Mouse (Mus musculus) T-helper 2 cell (primary cell): Measurements from ENCODE around the gene Tmem178b.

Experiments
- in situ Hi-C: fragments of 300-600 bp; cut with MboI, MseI; formaldehyde crosslinking; loops from one replicate; pipeline ENCODE4 v1.15.1; 2025; ENCODE audit warnings: high pct_unique_total_duplicates

The Tmem178b gene

DNA sequence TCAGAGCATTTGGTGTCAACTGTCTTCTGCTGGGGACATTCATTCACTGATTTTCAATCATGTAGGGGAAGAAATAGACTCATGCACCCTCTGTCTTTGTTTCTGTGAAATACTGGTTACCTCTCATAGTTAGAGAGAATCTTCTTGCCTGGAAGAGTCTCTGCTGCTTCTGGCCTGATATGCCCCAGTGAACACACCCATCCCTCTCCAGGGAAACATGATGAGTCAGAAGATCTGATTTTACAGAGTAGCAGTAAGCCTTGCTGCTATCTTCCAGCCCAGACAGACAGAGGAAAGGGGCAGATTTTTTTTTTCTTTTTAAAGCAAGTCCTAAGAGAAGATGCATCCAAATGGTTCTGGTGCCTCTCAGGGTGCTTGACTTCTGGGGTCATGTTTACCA lies 376.9 kb downstream of the Tmem178b start:
- in situ Hi-C loops: no loop called here

DNA sequence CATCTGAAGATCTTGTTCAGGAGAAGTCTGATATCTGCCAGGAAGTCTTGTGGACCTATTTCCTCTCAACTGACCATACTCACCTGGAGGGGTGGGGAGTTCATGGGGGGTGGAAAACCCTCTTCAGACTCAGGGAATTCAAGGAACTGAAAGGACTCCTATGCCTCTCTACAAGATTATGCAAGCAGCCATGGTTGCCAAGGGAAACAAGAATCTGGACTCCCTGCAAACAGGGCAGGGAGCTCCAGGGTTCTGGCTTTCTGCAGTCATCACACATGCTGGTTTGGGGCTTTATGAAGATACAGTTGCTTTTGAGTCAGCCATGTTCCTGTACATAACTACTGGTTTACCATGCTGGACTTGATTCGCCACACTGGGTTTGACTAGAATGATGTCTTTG lies 390.6 kb downstream of the Tmem178b start:
- in situ Hi-C loops: no loop called here

DNA sequence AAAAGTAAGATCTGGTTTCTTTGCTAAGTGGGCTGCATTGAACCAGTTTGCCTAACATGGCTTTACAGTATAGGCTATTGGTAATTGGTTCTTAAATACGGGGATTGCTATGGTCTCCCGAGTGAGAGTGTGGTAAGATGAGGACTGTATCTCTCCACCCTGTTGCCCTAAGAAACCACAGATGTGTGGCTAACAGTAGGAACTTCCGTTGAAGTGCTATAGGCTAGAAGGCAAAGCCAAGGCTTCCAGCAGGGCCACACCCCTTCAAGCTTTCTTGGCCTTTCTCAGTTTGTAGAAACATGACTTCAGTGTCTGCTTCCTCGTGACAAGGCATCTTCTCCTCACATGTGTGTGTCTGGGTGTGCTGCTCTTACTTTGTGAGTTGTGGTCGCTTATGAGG lies 427.6 kb downstream of the Tmem178b start:
- in situ Hi-C loops: no loop called here

DNA sequence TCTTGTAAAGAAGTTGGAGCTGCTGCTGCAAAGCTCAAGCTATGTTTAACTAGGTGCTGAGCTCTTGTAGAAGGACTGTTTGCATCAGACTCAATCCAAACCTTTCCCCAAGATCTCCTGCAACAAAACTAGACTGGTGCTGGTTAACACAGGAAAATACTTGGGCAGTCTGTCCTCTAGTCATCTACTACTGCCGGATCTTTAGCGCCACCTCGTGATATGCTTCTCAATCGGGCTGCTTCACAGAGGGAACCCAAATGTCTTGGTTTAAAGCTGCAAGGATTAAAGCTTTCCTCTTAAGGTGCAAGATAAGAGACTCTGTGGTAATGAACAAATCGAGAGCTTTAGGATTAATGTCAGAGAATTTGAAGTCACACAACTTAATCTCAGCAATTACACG lies 430.3 kb downstream of the Tmem178b start:
- in situ Hi-C loops: no loop called here
